Mouse (Mus musculus) olfactory bulb, adult 2 months (tissue): Measurements from ENCODE around the gene Serpina12.

ENCODE experiments used
- CTCF ChIP-seq: fragments of 200-500 bp; IDR thresholded peaks from 2 replicates; pipeline ENCODE4 v1.5.1; 2012; ENCODE audit warnings: low read depth, mild to moderate bottlenecking, low read length, moderate library complexity; ENCODE audit not compliant: insufficient read depth
- POLR2A ChIP-seq: fragments of 200-500 bp; IDR thresholded peaks from 2 replicates; pipeline ENCODE4 v1.6.1; 2012; ENCODE audit warnings: mild to moderate bottlenecking, low read depth, low read length, moderate library complexity; ENCODE audit not compliant: insufficient read depth

DNA sequence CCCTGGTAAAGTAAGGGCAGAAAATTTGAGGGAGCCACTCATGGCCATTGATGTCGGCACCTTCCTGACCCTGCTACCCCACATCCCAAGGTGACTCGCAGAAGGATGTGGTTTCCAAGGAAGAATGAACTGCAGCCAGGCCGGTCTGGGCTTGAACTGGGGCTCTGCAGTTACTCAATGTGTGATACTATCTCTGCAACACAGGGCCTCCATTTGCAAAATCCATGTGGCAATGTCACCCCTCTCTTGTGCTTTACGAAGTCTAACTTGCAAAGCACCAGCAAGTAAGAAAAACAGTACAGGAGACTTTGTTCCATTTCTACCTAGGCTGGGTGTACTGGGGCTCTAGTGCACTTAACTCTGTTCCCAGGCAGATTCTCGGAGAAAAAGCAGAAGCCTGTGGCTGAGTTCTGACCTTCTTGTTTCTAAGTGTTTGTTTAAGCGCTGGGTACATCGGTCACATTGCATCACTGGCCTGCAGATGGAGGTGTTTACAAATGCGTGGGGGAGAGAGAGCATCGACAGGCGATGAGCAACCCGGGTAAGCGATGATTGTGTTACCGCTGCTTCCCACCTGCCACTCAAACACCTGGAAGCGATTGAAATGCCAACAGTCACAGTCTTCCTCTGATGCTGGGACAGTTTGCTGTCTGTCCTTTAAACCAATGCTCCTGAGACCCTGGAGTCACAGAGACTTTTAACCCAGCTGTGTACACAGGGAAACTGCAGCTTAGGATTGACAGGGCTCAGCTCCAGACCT, 55.3 kb downstream of the Serpina12 start:
- no peak for TF ChIP-seq POLR2A
- TF ChIP-seq CTCF = no peak
